Mouse (Mus musculus) kidney, embryonic 14.5 days (tissue): ENCODE results near the gene Arxes2. TPM values are rescaled to one million over a fixed set of nuclear protein-coding genes. Genes with fewer than 3 reads are reported as not detected.
"Not testable (repeated sequence)": the region's sequence is repeated elsewhere in the genome, so short reads cannot be mapped to it uniquely, and the experiment has no call there.

Experiments used
- ATAC-seq: fragments of 200-750 bp; cut with Nextera tagmentation; 2 replicates; pipeline ENCODE4 v1.8.0; 2017; ENCODE audit warnings: moderate number of reproducible peaks, mild to moderate bottlenecking, moderate TSS enrichment, moderate library complexity; ENCODE audit not compliant: low FRiP score, low TSS enrichment
- H3K27ac ChIP-seq: fragments of 300-500 bp; sonication (generic); 2 replicates; pipeline ENCODE4 v1.5.1; 2014; ENCODE audit warnings: low read depth, mild to moderate bottlenecking, low read length, moderate library complexity, mixed read lengths
- H3K27me3 ChIP-seq: fragments of 300-500 bp; sonication (generic); 2 replicates; pipeline ENCODE4 v1.6.1; 2014; ENCODE audit warnings: mild to moderate bottlenecking, low read length; ENCODE audit not compliant: control insufficient read depth, insufficient read depth
- H3K36me3 ChIP-seq: fragments of 300-500 bp; sonication (generic); 2 replicates; pipeline ENCODE4 v1.6.1; 2014; ENCODE audit warnings: low read length, mixed read lengths; ENCODE audit not compliant: control insufficient read depth, insufficient read depth
- H3K4me1 ChIP-seq: fragments of 300-500 bp; sonication (generic); 2 replicates; pipeline ENCODE4 v1.6.1; 2014; ENCODE audit warnings: low read length, mixed read lengths; ENCODE audit not compliant: control insufficient read depth, insufficient read depth
- H3K4me2 ChIP-seq: fragments of 300-500 bp; sonication (generic); replicated peaks from 2 replicates; pipeline ENCODE4 v1.6.1; 2014; ENCODE audit warnings: low read depth, mild to moderate bottlenecking, low read length
- H3K4me3 ChIP-seq: fragments of 300-500 bp; sonication (generic); 2 replicates; pipeline ENCODE4 v1.5.1; 2014; ENCODE audit warnings: mild to moderate bottlenecking, low read length
- H3K9ac ChIP-seq: fragments of 300-500 bp; sonication (generic); 2 replicates; pipeline ENCODE4 v1.6.1; 2014; ENCODE audit warnings: low read depth, mild to moderate bottlenecking, low read length, moderate library complexity
- H3K9me3 ChIP-seq: fragments of 300-500 bp; sonication (generic); 2 replicates; pipeline ENCODE4 v1.6.1; 2016; ENCODE audit warnings: low read length; ENCODE audit not compliant: control insufficient read depth
- WGBS: fragments of 180-500 bp; shearing (Covaris S2); extraction: QIAGEN DNeasy Blood & Tissue Kit; methylation state at CpG from one replicate; pipeline ENCODE4 v1.1.7; 2014; 5-methylcytosine and 5-hydroxymethylcytosine counted together
- polyA plus RNA-seq: library from polyadenylated mRNA; unstranded; fragments of >200 nt; fragmentation: Nextera tagmentation; extraction: Ambion mirVana; gene quantifications from 2 replicates; pipeline ENCODE4 v1.2.1, GENCODE M21; 2014

Gene Arxes2
- polyA plus RNA-seq, 1 experiment from 2014 or later = 82.0 TPM

- no peaks in the 10 kb centered on the region for H3K27me3 ChIP-seq
- H3K4me1 ChIP-seq = no peaks in the 10 kb centered on the region
- no peaks in the 10 kb centered on the region for H3K9me3 ChIP-seq
- H3K36me3 ChIP-seq = no peaks in the 10 kb centered on the region
- H3K4me2 ChIP-seq = no peak overlapping the region
- H3K4me3 ChIP-seq = no peak overlapping the region
- no peak overlapping the region for H3K9ac ChIP-seq
- no peak for ATAC-seq
- 75% methylated on average over 10 of the region's 10 CpGs for WGBS
- no peak overlapping the region for H3K27ac ChIP-seq
These were observed 19.8 kb upstream of the Arxes2 start for GRCm38 (mm10) chrX:135973597-135974423.

DNA sequence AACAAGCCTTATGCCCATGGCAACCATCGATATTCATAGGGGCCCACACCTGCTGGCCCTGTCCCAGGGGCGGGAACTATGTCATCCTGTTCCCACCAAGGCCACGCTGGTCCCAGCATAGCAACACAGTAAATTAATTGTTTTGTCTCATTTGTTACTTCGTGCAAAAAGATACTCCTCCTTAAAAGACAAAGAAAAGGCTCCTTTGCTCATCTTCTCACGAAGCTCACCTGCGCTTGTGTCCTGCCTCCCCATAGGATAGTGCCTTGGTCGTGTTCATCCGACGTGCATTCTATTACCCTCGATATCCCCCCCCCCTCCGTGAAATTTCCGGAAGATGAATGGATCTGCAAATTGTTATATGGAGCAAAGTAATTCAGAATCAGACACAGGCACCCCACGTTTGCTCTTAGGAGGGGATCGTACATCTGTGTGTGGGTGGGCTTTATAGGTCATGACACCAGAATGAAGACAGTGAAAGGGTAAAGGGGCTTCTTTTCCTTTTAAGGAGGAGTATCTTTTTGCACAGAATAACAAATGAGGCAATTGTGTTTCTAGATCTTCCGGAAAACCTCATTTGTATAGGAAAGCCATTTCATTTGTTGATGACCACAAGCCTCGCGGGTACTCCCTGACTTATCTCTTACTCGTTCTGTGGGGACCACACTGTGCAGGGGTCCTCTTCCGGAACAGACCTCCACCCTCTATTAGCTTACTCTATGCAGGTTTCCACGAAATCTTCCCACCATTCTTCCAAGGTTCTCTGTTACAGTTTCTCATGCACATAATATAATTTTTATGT lies 19.0 kb upstream of the Arxes2 start:
- no peak for ATAC-seq

DNA sequence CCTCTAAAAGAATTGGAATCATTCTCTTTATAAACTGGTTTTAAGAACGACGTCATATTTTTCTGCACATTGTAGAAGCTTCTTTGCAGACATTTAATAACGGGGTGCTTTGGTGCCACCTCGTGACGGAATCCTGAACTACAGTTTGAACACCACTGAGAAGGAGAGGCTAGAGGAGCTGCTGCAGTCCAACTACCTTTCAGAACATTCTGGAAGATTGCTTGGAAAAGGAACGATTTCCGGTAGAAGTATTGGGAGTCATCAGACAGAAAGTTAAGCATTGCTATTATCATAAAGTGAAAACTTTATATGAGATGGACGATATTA lies 18.4 kb upstream of the Arxes2 start:
- H3K36me3 ChIP-seq = no peaks in the 10 kb centered on the region
- no peak overlapping the region for H3K4me2 ChIP-seq
- no peak overlapping the region for H3K27ac ChIP-seq
- no peaks in the 10 kb centered on the region for H3K27me3 ChIP-seq
- H3K4me3 ChIP-seq = no peak overlapping the region
- no peak overlapping the region for H3K9ac ChIP-seq
- ATAC-seq = no peak
- WGBS = 32% methylated on average over 8 of the region's 8 CpGs
- H3K4me1 ChIP-seq = no peaks in the 10 kb centered on the region
- H3K9me3 ChIP-seq = no peaks in the 10 kb centered on the region

More for the DNA sequence above, 19.0 kb upstream of the Arxes2 start:
- Histone ChIP-seq H3K36me3 (no peaks in the 10 kb centered on the region), H3K9me3 (no peaks in the 10 kb centered on the region), H3K27me3 (no peaks in the 10 kb centered on the region), H3K4me2 (no peak overlapping the region), H3K9ac (no peak overlapping the region), H3K27ac (no peak overlapping the region), H3K4me3 (no peak overlapping the region), H3K4me1 (no peaks in the 10 kb centered on the region)
- WGBS = 61% methylated on average over 20 of the region's 20 CpGs

GRCm38 (mm10) chrX:135984539-135985260 lies 8.9 kb upstream of the Arxes2 start:
- Histone ChIP-seq H3K4me2 (no peak overlapping the region), H3K36me3 (no peaks in the 10 kb centered on the region), H3K27ac (no peak overlapping the region), H3K9ac (no peak overlapping the region), H3K9me3 (no peaks in the 10 kb centered on the region), H3K4me1 (no peaks in the 10 kb centered on the region), H3K4me3 (no peak overlapping the region), H3K27me3 (no peaks in the 10 kb centered on the region)
- no peak for ATAC-seq
- 75% methylated on average over 6 of the region's 6 CpGs for WGBS

GRCm38 (mm10) chrX:135986267-135986666 lies 7.4 kb upstream of the Arxes2 start:
- no peaks in the 10 kb centered on the region for H3K27me3 ChIP-seq
- no peaks in the 10 kb centered on the region for H3K9me3 ChIP-seq
- ATAC-seq = no peak
- no peaks in the 10 kb centered on the region for H3K4me1 ChIP-seq
- WGBS = 94% methylated on average over 3 of the region's 3 CpGs
- no peak overlapping the region for H3K4me2 ChIP-seq
- no peak overlapping the region for H3K9ac ChIP-seq
- H3K36me3 ChIP-seq = no peaks in the 10 kb centered on the region
- H3K27ac ChIP-seq = no peak overlapping the region
- no peak overlapping the region for H3K4me3 ChIP-seq

- Histone ChIP-seq H3K9ac (no peak overlapping the region), H3K4me1 (no peaks in the 10 kb centered on the region), H3K27me3 (no peaks in the 10 kb centered on the region), H3K36me3 (no peaks in the 10 kb centered on the region), H3K4me3 (no peak overlapping the region), H3K4me2 (no peak overlapping the region), H3K27ac (no peak overlapping the region), H3K9me3 (no peaks in the 10 kb centered on the region)
- ATAC-seq = no peak
- WGBS = 83% methylated on average over 2 of the region's 2 CpGs
These were observed 3.0 kb upstream of the Arxes2 start for GRCm38 (mm10) chrX:135990661-135991060.

GRCm38 (mm10) chrX:135993192-135993594 lies 431 bp upstream of the Arxes2 start:
- not testable (repeated sequence) for H3K27ac ChIP-seq, H3K36me3 ChIP-seq, H3K4me3 ChIP-seq, H3K9ac ChIP-seq, H3K4me2 ChIP-seq, H3K27me3 ChIP-seq, H3K4me1 ChIP-seq, H3K9me3 ChIP-seq
- peak; percentile 93 for ATAC-seq
- 60% methylated on average over 2 of the region's 3 CpGs for WGBS

DNA sequence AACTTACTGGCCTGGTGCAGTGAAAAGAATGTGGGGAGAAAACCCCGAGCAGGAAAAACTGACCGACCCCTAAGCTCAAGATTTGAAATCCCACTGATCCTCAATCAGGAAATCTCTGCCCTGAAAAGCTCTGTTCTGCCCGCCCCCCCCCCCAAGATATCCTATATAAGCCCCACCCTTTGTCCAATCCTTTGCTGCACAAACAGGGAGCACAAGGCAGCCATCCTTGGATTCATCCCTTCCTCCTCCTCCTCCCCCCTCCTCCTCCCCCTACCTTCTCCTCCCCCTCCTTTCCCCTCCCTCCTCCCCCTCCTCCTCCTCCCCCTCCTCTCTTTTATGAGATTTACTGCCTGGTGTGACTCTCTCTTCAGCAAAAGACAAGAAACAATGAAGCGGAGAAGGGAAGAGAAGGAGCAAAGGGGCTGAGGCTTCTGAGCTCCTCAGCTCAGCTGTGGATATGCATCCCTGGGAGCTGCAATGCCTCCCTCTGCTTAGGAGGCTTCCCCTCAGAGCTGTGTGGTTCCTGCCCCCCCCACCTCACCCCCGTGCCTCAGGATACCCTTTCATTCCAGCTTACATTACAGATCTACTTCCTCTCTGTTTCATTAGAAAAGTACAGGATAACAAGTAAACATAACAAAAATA lies 13.7 kb downstream of the Arxes2 start:
- 45% methylated on average over 4 of the region's 5 CpGs for WGBS
- Histone ChIP-seq H3K4me3 (no peak overlapping the region), H3K9ac (no peak overlapping the region), H3K9me3 (no peaks in the 10 kb centered on the region), H3K4me2 (no peak overlapping the region), H3K4me1 (no peaks in the 10 kb centered on the region), H3K36me3 (no peaks in the 10 kb centered on the region), H3K27me3 (no peaks in the 10 kb centered on the region), H3K27ac (no peak overlapping the region)
- no peak for ATAC-seq
